23 mouse cellular contexts compared by ENCODE assay signal in genomic region chr13:97845148-97845547, GRCm38 (mm10).
DNase-seq lines count a peak whose midpoint lies in the region; ATAC-seq lines count a peak whose summit lies in the region.
"Had no signal": no experiment of that assay in that cellular context is flagged by ENCODE, and none has a peak within 500 bp of the region (broad histone marks: within the 10 kb centered on the region; RNA-seq: fewer than 3 reads in every experiment).

No protein-coding gene starts in this region.

- DNase-seq in frontal cortex, postnatal 10 days (ENCODE audit: low spot score in 2 of 2): no peak
- DNase-seq in ES-CJ7 (ENCODE audit: low read depth, low spot score): peak; percentile 60
- peak; percentile 7 for DNase-seq in T-cell, adult 2 months (ENCODE audit: low spot score)
- peak; percentile 54 for DNase-seq in telencephalon, adult 2 months (ENCODE audit: low read depth, low spot score)
- no peak for DNase-seq in lung, postnatal 25 days (ENCODE audit: low spot score)
- no peak for DNase-seq in lung, adult 18-20 months
- DNase-seq: adrenal gland, postnatal 10 days; adrenal gland, postnatal 36 days; B cell, adult 2 months; cerebellum, adult 11 months; cerebellum, adult 2 months; cerebellum, postnatal 10 days; cerebellum, postnatal 36 days; embryo, embryonic 11 days; forebrain, postnatal 0 days; gastrocnemius, postnatal 10 days; gastrocnemius, postnatal 36 days; heart, postnatal 36 days; kidney, adult 2 months had no signal

- ATAC-seq in frontal cortex, adult (ENCODE audit: low TSS enrichment): peak; percentile 85
- ATAC-seq: forebrain, embryonic 14.5 days; forebrain, postnatal 0 days; intestine, postnatal 0 days; Patski had no signal

Comparison
In these comparisons a context has a peak if more than half of its experiments do, and no peak if none do; other contexts are left out.
1. DNase-seq: peak in ES-CJ7 (single experiment), T-cell, adult 2 months (single experiment) and telencephalon, adult 2 months (single experiment); none in frontal cortex, postnatal 10 days (0 of 2), lung, postnatal 25 days (single experiment) and lung, adult 18-20 months (0 of 2).